Mouse (Mus musculus): ENCODE measurements around the gene Plpp4. TPM values are rescaled to one million over a fixed set of nuclear protein-coding genes. Genes with fewer than 3 reads are reported as not detected.
A peak's percentile ranks its signal among the peaks of the same experiment; 100 is the strongest.

Plpp4 gene
- 9.7 and 10.5 TPM in 2 replicates for polyA plus RNA-seq (2015; fragmentation: Nextera tagmentation; extraction: Ambion mirVana)

- peak; percentile 88 for ATAC-seq (replicated peaks)
- Histone ChIP-seq H3K36me3 (replicated peaks) (no peaks in the 10 kb centered on the region), H3K9ac (peak within 1 kb of the TSS; percentile 66), H3K27ac (peak within 1 kb of the TSS; percentile 63), H3K4me3 (peak within 1 kb of the TSS; percentile 57), H3K27me3 (replicated peaks) (peaks cover 3% of the 10 kb centered on the region), H3K4me2 (peak within 1 kb of the TSS; percentile 96), H3K4me1 (peaks cover 19% of the 10 kb centered on the region), H3K9me3 (no peaks in the 10 kb centered on the region)
- under 1% methylated on average over 45 of the region's 66 CpGs for WGBS
These were observed at the start of gene Plpp4 for GRCm38 (mm10) chr7:129256621-129257373. Gene Plpp4 (plus strand): TSS chr7:129257031.

DNA sequence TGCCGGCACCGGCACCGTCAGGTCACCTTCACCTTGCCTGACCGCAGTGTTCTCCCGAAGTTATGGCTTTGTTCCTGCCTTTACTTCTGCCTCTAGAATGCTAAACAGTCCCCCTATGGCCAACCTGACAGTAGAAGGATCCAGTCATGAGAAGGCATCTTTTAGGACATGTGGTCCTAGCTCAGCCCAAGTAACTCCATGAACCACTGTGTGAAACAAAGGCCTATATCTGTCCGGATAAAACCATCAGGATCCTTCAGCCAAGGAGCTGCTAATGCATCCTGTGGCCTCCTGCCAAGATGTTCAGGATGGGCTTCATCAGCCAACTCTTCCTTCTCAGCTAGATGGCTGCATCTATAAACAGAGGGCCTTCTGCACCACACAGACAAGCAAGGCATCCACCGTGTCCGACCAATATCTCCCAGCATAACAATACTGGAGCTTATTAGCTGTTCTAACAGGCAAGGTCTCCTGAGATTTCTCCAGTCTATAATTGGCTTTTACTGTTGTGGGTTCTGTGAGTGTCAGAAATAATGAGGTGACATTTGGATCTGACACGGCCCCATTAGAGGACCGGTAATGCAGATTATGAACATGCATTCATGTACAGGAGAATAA is 40.8 kb upstream of the Plpp4 start:
- WGBS = 64% methylated on average over 10 of the region's 10 CpGs
- no peak overlapping the region for H3K4me3 ChIP-seq
- no peaks in the 10 kb centered on the region for H3K36me3 ChIP-seq (replicated peaks)
- no peaks in the 10 kb centered on the region for H3K27me3 ChIP-seq (replicated peaks)
- no peaks in the 10 kb centered on the region for H3K9me3 ChIP-seq
- no peak overlapping the region for H3K9ac ChIP-seq
- H3K4me2 ChIP-seq = no peak overlapping the region
- peak overlapping the region; percentile 36 for H3K27ac ChIP-seq
- peak; percentile 77 for ATAC-seq (replicated peaks)
- H3K4me1 ChIP-seq = peaks cover 3% of the 10 kb centered on the region; the same call in 1 of the 2 replicates

GRCm38 (mm10) chr7:129216547-129217195 is 40.2 kb upstream of the Plpp4 start:
- no peak overlapping the region for H3K4me3 ChIP-seq
- H3K9ac ChIP-seq = no peak overlapping the region
- no peaks in the 10 kb centered on the region for H3K9me3 ChIP-seq
- WGBS = 51% methylated on average over 10 of the region's 10 CpGs
- H3K27ac ChIP-seq = peak overlapping the region; percentile 16
- peaks cover 3% of the 10 kb centered on the region; the same call in 1 of the 2 replicates for H3K4me1 ChIP-seq
- H3K27me3 ChIP-seq (replicated peaks) = no peaks in the 10 kb centered on the region
- peak; percentile 72 for ATAC-seq (replicated peaks)
- no peaks in the 10 kb centered on the region for H3K36me3 ChIP-seq (replicated peaks)
- H3K4me2 ChIP-seq = no peak overlapping the region

GRCm38 (mm10) chr7:129220948-129221347 is 35.9 kb upstream of the Plpp4 start:
- WGBS = 81% methylated on average over 9 of the region's 9 CpGs
- no peaks in the 10 kb centered on the region for H3K27me3 ChIP-seq (replicated peaks)
- H3K4me1 ChIP-seq = peaks cover 3% of the 10 kb centered on the region; the same call in 1 of the 2 replicates
- H3K4me3 ChIP-seq = no peak overlapping the region
- no peaks in the 10 kb centered on the region for H3K9me3 ChIP-seq
- ATAC-seq (replicated peaks) = no peak
- H3K9ac ChIP-seq = no peak overlapping the region
- no peak overlapping the region for H3K27ac ChIP-seq
- H3K36me3 ChIP-seq (replicated peaks) = no peaks in the 10 kb centered on the region
- H3K4me2 ChIP-seq = no peak overlapping the region

- 88% methylated on average over 3 of the region's 3 CpGs for WGBS
- Histone ChIP-seq H3K27me3 (replicated peaks) (no peaks in the 10 kb centered on the region), H3K27ac (no peak overlapping the region), H3K9me3 (no peaks in the 10 kb centered on the region), H3K4me2 (no peak overlapping the region), H3K4me3 (no peak overlapping the region), H3K36me3 (replicated peaks) (no peaks in the 10 kb centered on the region), H3K9ac (no peak overlapping the region), H3K4me1 (peaks cover 3% of the 10 kb centered on the region; the same call in 1 of the 2 replicates)
- no peak for ATAC-seq (replicated peaks)
These were observed 35.2 kb upstream of the Plpp4 start for GRCm38 (mm10) chr7:129221649-129222048.

GRCm38 (mm10) chr7:129235410-129235809 is 21.4 kb upstream of the Plpp4 start:
- ATAC-seq (replicated peaks) = 0 out of 2 replicates have a peak, but pooled peaks have one; percentile 56
- H3K4me1 ChIP-seq = no peaks in the 10 kb centered on the region
- 49% methylated on average over 2 of the region's 2 CpGs for WGBS

DNA sequence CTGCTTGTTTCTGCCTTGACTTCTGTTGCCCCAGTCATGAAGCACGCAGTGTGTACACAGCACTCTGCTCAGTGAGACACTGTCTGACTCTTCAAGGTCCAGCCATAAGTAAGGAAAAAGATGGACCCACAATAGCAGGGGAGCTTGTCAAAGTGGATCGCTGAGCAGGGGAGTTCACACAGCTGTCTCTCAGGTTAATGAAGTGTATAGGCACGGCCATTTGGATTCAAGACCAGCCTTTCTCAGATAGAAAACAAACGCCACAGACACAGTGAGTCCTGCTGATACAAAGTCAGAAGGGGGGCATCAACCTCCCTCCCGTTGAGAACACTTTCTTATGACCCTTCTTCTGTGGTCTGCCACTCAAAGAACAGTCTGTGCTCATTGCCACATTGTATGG is 20.8 kb upstream of the Plpp4 start:
- WGBS = 59% methylated on average over 5 of the region's 5 CpGs
- H3K36me3 ChIP-seq (replicated peaks) = no peaks in the 10 kb centered on the region

More at GRCm38 (mm10) chr7:129235410-129235809, 21.4 kb upstream of the Plpp4 start:
- H3K9ac ChIP-seq = no peak overlapping the region
- no peaks in the 10 kb centered on the region for H3K9me3 ChIP-seq
- H3K4me3 ChIP-seq = no peak overlapping the region
- no peaks in the 10 kb centered on the region for H3K36me3 ChIP-seq (replicated peaks)
- H3K27ac ChIP-seq = no peak overlapping the region
- no peak overlapping the region for H3K4me2 ChIP-seq
- H3K27me3 ChIP-seq (replicated peaks) = no peaks in the 10 kb centered on the region

GRCm38 (mm10) chr7:129250981-129251380 is 5.8 kb upstream of the Plpp4 start:
- Histone ChIP-seq H3K9ac (no peak overlapping the region), H3K4me3 (no peak overlapping the region), H3K27me3 (replicated peaks) (peaks cover 3% of the 10 kb centered on the region), H3K4me1 (no peaks in the 10 kb centered on the region), H3K27ac (no peak overlapping the region), H3K9me3 (no peaks in the 10 kb centered on the region), H3K4me2 (no peak overlapping the region), H3K36me3 (replicated peaks) (no peaks in the 10 kb centered on the region)
- no peak for ATAC-seq (replicated peaks)

More for the DNA sequence above, 20.8 kb upstream of the Plpp4 start:
- no peak overlapping the region for H3K4me3 ChIP-seq
- no peak overlapping the region for H3K4me2 ChIP-seq
- H3K27me3 ChIP-seq (replicated peaks) = no peaks in the 10 kb centered on the region
- H3K9ac ChIP-seq = no peak overlapping the region
- H3K27ac ChIP-seq = no peak overlapping the region
- no peaks in the 10 kb centered on the region for H3K4me1 ChIP-seq
- no peaks in the 10 kb centered on the region for H3K9me3 ChIP-seq
- ATAC-seq (replicated peaks) = no peak

DNA sequence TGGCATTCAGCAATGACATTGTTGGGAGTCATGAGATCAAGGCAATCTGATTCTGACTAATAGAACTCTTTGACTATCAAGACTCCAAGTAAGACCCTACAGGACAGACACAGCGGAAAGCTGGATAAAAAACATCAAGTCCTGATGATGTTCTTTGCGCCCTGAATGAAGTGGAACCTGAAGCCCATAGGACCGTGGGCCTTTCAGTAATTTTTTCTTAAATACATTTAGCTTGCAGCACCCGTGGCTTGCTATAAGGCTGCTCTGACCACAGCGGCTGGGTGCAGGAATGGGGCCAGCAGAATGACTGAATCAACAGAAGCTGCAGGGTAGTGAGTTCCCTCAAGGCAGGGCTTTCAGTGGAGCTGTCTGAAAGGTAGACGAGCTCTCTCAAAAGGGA is 3.4 kb upstream of the Plpp4 start:
- Histone ChIP-seq H3K4me1 (peaks cover 19% of the 10 kb centered on the region), H3K9ac (no peak overlapping the region), H3K27ac (no peak overlapping the region), H3K4me3 (no peak overlapping the region), H3K4me2 (no peak overlapping the region), H3K36me3 (replicated peaks) (no peaks in the 10 kb centered on the region), H3K9me3 (no peaks in the 10 kb centered on the region), H3K27me3 (replicated peaks) (peaks cover 3% of the 10 kb centered on the region)
- 91% methylated on average over 6 of the region's 6 CpGs for WGBS
- no peak for ATAC-seq (replicated peaks)

- Histone ChIP-seq H3K27ac (no peak overlapping the region), H3K9ac (no peak overlapping the region), H3K36me3 (replicated peaks) (no peaks in the 10 kb centered on the region), H3K4me1 (peaks cover 19% of the 10 kb centered on the region), H3K4me3 (no peak overlapping the region), H3K27me3 (replicated peaks) (peaks cover 3% of the 10 kb centered on the region), H3K9me3 (no peaks in the 10 kb centered on the region), H3K4me2 (no peak overlapping the region)
- no peak for ATAC-seq (replicated peaks)
- 86% methylated on average over 1 of the region's 1 CpGs for WGBS
These were observed 2.7 kb upstream of the Plpp4 start for GRCm38 (mm10) chr7:129254126-129254525.

GRCm38 (mm10) chr7:129255406-129255805 is 1.4 kb upstream of the Plpp4 start:
- H3K4me1 ChIP-seq = peaks cover 19% of the 10 kb centered on the region
- H3K4me2 ChIP-seq = no peak overlapping the region
- WGBS = 95% methylated on average over 6 of the region's 6 CpGs
- ATAC-seq (replicated peaks) = no peak
- no peak overlapping the region for H3K9ac ChIP-seq
- no peaks in the 10 kb centered on the region for H3K9me3 ChIP-seq
- peaks cover 3% of the 10 kb centered on the region for H3K27me3 ChIP-seq (replicated peaks)
- no peak overlapping the region for H3K27ac ChIP-seq
- no peaks in the 10 kb centered on the region for H3K36me3 ChIP-seq (replicated peaks)
- H3K4me3 ChIP-seq = no peak overlapping the region

- H3K9ac ChIP-seq = peak overlapping the region; percentile 66; the same call in 1 of the 2 replicates
- H3K4me2 ChIP-seq = peak overlapping the region; percentile 96
- H3K4me1 ChIP-seq = peaks cover 19% of the 10 kb centered on the region
- no peaks in the 10 kb centered on the region for H3K9me3 ChIP-seq
- peak overlapping the region; percentile 57 for H3K4me3 ChIP-seq
- H3K27me3 ChIP-seq (replicated peaks) = peaks cover 3% of the 10 kb centered on the region
- no peak overlapping the region for H3K27ac ChIP-seq
- ATAC-seq (replicated peaks) = no peak
- 13% methylated on average over 13 of the region's 13 CpGs for WGBS
- no peaks in the 10 kb centered on the region for H3K36me3 ChIP-seq (replicated peaks)
These were observed 665 bp downstream of the Plpp4 start for GRCm38 (mm10) chr7:129257374-129258018.

Measured in midbrain, embryonic 15.5 days (tissue).